Mouse (Mus musculus): ENCODE measurements around the gene Scaf1. TPM values are rescaled to one million over a fixed set of nuclear protein-coding genes. Genes with fewer than 3 reads are reported as not detected.
A peak's percentile ranks its signal among the peaks of the same experiment; 100 is the strongest.

Gene Scaf1
- total RNA-seq, 2 experiments from 2014 or later: 76.9 to 82.6 TPM

DNA sequence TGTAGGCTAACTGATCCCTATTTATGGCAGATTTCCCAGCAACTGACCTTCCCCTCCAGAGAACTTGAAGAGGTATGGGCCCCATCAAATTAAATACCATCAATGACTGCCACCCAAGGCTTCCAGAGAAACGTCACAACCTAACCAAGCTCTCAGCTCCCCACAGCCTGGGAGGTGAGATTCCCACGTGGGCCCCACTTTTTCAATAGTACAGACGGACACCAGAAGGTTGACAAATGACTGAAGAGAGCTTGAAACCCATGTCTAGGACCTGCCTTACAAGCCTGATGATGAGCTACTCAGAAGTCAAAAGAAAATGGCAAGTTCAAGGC, 31.4 kb downstream of the Scaf1 start:
- no peak for DNase-seq

DNA sequence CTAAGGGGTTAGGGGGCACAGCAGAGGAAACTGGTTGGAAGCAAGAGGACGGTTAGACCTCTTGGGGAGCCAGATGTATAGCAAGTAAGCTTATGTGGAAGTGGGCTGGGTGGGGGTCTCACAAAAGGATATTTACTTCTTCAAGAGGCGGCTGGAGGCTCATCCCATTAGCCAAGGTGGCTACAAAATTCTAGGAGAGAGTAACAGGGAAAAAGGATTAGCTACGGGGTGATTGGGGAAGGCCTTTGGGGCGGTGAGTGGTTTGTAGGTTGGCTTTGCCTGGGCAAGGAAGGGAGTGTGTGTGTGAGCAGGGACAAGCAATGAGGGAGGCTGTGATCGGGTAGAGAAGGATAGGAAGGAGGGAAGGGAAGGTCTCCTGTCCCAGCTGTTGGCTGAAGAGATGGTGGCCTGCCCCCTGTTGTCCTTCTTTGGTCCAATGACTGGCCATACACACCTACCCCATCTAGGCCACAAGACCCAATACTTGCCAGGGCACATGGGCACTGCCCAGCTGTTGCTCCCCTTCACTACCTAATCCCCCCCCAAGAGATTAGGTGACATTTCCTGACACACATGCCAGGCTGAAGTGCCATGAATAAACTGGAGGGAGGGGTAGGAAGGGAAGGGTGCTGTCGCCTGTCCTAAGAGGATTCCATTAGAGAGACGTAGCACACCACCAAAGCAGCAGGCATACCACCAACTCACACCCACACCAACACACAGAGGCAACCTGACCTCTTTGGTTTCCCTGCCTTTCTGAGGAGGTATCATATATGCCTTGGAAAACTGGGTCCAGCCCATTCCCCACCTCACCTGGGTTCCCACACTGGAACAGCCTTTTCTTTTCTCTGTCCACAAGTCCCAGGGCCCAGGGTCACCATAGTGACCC, 32.0 kb downstream of the Scaf1 start:
- DNase-seq: no peak

DNA sequence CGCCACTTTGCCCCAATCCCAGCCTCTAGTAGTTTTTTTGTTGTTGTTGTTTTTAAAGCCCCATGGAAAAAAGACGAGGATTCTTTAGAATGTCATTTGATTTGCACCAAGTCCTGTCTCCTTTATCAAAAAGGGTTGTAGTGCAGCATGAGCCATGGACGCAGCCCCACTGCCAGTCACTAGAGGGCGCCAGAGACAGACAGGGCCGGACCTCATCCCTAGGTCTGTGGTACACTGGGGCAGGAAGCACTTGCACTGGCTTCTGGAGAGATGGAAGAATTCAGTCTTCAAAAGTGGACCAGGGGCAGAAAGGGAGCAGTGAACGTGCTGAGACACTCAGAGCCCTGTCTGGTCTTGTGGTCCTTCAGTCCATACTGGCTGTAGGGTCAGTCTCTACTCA, 33.1 kb downstream of the Scaf1 start:
- peak; percentile 91 to 93 for DNase-seq

DNA sequence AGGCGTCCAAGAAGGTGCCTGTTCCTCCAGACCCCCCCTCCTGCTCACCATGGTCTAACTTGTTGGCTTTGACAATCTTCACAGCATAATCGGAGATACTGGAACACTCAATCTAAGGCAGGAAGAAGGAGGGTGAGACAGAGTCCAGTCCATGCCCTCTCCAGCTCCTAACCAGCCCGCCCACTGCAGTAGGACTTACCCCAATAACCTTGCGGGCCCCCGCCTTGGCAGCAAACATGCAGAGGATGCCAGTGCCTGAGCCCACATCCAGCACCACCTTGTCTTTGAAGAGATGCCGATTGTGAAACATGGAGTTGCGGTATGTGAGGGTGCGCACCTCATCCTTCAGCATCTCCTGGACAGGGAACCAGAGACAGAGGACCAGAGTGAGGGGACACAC, 34.6 kb downstream of the Scaf1 start:
- no peak for DNase-seq

DNA sequence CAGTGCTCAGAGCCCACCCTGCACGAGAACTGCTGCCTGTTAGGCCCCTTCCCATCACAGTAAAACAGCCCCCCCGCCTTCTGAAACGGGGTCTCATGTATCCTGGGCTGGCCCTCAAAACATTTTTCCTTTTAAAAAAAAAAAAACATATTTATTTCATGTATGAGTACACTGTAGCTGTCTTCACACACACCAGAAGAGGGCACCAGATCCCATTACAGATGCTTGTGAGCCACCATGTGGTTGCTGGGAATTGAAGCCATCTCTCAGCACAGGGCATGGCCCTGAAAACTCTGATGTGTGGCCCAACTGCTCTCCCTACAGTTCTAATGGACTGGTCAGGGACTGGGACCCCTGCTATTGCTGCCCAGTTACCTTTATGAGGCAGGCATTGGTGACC, 37.9 kb downstream of the Scaf1 start:
- DNase-seq: no peak

DNA sequence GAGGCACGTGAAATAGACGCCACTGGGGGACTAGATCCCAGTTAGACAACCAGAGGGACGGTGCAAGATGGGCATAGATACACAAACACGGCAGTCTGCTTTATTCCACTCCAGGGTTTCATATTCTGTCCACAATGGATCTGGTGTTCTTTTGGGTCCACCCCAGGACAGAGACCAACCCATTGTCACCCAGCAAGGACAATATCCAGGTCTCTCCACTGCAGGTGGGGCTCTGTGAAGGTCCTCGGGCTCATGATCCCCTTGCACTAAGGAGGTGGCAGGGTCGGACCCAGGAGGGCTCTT, 41.1 kb downstream of the Scaf1 start:
- DNase-seq: no peak

DNA sequence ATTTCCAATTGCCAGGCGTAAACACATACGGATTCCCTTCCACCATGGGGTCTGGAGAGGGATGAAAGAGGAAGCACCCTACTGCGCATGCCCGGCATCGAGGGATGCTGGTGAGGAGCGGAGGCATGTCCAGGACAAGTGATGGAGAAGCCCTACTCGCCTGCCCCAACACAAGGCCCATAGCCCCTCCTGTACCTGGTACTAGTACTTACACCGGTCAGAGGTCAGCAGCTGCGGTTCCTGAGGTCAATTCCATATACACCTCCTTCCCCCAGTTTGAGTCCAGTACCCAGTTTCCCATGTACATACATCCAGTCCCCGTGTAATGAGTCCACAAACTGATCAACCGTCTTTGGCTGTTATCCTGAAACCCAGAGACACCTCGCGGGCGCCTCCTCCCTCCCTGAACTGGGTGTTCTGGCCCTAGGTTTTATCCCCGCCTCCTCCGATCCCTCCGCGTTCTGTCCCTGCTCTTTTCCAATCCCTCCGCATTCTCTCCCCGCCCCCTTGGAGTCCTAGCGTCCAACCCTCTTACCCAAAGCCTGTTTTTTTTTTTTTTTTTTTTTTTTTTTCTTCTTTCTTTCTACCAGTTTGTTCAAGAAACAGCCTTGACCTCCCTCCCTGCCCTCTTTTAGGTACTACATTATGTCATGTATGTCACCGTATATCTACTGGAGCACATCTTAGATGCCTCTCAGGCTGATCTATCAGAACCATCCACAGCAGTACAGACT, 41.6 kb downstream of the Scaf1 start, which contains the start of gene Cpt1c:
Cpt1c (minus strand) TSS at position 469 of the 734 bp plus-strand sequence.
- DNase-seq: peak; percentile 81 to 86

DNA sequence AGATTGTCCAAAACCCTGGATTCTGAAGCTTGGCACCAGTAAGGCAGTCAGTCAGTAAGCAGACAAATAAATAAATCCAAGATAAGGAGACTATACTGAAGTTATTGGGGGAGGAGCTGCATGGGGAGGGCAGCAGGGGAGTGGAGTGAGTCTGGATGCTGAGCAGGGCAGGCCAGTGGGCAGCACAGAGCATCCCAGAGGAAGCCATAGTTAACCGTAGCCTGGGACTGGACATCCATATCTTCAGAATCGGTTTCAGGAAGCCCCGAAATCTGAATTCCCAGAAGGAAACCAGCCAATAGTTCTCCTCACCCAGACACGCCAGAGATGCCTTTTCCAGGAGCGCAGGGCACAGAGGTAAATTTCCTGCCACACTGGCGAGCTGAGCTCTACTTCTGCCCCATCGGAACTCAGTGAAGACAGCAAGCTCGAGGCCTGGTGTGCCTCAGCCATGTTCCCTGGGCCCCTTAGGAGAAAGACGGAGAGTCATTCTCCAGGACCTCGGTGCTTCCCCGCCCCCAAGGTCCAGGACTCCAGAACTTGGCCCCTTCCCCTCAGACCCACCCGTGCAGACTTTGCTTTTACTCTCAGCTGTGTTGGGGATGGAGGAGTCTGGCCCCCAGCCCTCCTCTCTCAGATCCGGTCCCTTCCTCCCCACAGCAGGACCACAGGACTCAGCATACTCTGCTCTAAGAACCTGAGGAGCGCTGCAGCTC, 42.6 kb downstream of the Scaf1 start:
- no peak for DNase-seq

DNA sequence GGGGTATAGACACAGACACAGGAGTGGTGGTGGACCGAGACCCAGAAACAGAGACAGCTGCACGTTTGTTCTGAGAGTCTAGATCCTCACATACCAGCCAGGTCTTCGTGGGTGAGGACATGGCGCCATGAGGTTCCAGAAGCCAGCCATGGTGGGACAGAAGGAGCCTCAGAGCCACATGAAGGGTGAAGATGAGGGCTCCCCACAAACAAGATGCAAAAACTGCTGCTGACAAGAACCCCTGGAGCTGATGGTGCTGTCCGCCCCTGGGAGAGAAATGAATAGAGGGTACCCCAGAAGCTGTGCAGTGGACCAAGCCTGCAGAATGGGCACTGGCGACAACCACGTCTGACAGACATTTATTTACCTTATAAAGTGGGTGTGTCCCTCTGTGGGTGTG, 45.0 kb downstream of the Scaf1 start:
- no peak for DNase-seq

DNA sequence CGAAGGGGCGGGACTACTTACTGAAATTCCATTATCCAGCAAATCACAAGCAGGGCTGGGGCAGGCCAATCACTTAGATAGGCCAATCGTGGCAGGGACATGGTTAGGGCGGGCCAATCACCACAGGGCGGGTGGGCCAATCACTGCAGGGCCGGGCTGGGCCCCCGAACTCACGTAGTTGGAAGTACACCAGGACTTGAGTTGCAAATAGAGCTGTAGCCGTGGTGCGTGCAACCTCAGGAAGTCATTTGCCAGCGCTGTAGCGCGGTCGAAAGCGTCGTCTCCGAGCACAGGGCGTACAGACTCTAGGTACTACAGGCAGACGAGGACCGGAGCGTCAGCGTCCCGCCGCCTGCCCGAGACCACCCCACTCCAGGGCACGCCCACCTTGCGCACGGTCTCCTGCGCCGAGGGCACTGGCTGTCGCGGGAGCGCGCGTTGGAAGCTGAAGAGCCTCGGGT, 45.9 kb downstream of the Scaf1 start:
- peak; percentile 83 to 88 for DNase-seq

DNA sequence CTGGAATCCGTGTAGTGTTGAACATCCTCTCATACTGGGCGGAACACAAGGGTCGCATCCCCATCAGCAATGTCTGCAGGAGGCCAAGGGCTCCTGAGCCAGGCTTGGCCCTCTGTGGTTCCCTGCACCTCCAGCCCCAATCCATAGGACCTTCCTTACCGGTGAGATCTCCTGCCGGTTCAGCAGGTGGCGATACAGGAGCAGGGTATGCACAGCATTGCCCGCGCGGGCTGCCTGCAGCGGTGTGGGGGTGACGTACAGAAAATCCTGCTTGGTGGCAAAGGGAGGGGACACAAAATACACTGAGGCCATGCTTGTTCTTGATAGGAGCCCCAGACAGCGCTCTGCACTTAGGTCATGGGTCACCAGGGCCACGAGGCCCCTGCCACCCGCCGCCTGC, 49.5 kb downstream of the Scaf1 start:
- DNase-seq: no peak

DNA sequence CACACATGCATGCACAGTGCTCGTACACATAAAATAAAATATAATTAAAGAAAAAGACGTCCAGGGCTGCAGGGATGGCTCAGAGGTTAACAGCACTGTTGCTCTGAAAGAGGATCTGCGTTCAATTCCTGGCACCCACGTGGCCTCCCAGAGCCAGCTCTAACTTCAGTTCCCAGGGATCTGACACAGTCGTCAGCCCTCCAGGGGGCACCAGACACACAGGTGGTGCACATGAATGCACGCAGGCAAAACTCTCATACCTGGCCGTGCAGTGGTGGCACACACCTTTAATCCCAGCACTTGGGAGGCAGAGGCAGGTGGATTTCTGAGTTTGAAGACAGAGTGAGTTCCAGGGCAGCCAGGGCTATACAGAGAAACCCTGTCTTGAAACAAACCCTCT, 50.2 kb downstream of the Scaf1 start:
- DNase-seq: no peak

DNA sequence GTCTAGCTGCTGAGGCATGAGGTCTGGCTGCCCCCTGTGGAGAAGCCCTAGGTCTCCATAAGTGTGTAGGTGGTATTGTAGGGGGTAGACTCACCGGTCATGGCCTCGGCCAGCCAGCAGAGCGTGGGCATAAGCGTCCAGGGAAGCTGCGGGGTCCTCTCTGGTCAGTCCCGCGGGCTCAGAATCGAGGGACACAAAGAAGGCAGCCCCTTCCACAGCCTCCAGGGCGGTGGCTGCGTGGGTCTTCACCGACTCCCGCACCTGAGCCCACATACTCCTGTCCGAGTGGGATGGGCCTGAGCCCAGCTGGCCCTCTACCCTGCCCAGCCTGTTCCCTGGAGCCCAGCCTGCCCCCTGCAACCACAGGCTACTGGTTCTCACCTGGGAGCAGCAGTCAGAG, 51.2 kb downstream of the Scaf1 start:
- DNase-seq: no peak

DNA sequence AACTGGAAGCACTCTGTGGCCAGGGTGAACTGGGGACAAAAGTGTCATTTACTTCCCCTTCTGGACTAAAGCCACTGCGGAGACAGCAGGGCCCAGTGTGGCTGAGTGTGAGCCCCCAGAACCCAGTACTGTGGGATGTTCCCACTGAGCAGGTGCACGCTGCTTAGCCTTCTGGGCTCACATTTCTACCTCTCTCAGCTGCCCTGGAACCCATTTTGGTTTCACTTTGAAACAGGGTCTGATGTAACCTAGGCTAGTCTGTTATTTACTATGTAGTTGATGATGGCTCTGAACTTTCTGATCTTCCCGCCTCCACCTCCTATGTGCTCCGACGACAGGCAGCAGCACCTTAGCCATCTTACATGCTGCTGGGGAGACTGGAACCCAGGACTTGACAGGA, 53.3 kb downstream of the Scaf1 start:
- no peak for DNase-seq

DNA sequence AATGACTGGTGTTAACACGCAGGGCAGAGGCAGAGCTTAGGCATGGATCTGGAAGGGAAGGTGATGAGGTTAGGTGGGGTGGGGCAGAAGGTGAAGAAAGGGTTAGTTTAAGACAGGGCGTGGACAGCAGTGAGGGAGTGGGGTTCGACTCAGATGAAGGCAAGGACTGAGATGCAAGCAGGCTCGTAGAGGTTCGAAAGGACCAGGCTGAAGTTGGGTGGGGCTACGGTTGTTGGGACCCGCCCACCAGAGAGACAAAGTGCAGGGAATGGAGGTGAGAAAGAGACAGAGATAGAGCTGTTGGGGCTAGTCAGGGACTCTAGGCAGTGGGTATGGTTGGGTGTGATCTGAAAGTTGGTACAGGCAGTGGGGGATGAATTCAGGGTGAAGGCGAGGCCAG, 53.8 kb downstream of the Scaf1 start:
- DNase-seq: no peak

DNA sequence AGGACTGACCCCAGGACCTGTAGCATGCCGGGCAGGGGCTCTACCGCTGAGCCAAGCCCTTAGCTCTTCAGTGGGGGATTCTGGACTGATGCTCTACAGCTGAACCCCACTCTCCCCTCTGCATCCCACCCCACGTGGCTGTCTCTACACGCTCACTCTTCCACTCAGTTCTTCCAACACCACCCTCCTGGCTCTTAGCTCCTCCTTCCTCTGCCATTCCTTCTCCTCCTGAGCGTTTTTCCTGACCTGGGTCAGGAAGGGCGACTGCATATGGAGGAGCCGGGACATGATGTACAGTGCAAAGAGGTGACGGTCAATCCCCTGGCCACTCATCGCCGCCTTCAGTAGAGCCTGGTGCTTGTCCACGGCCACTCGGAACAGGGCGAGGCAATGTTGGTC, 55.7 kb downstream of the Scaf1 start:
- DNase-seq: no peak

DNA sequence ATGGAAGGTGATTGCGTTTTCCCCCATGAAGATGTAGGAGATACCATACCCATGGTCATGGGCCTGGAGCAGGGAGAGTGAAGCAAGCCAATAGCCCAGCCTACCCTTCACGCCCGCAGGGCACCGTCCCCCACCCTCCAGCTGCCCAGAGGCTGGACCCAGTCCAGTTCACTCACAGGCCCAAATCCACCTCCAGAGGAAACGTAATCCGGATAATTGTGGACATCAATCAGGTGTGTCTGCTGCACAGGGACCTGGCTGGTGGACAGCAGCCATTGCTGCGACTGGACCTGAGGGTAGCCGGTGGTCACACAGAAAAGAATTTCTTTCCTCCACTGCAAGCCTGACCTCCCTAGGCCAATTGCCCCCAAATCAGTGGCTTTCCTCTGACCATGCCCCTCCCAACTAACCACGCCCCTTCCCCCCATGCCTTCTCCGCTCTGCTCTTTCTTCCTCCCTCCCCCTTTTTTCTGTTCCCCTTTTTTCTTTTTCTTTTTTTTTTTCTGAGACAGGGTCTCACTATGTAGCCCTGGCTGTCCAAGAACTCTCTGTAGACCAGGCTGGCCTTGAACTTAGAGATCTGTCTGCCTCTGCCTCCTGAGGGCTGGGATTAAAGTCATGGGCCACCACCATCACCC, 56.2 kb downstream of the Scaf1 start:
- DNase-seq: no peak

DNA sequence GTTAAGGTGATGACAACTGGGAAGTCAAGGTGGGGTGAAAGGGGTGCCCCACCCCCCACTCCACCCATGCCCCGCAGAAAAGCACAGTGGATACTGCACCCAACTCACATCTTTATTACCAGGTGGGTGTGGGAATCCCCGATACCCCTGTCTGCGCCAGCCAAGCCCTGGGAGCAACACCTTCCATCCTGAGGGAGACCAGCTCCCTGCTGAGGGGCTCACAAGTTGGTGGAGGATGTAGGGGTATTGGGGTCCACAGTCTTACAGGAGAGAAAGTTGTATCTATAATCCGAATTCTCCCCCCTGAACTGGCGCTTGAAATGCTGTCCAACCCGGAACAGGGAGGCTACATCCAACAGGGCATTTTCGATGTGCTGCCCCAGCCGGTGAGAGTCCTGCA, 56.9 kb downstream of the Scaf1 start:
- no peak for DNase-seq

DNA sequence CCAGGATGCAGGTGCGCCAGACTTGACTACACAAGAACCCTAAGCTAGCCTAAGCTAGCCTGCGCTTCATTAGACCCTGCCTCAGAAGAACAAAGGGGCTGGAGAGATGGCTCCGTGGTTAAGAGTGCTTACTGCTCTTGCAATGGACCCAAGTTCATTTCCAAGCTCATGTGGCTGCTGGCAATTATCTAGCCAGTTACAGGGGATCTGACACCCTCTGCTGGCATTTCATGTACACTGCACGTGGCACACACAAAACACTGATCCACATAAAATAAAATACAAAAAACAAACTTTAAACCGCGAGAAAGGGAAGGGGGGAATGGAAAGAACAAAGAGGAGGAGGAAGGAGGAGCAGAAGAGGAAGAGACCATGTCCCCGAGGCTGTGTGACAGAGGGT, 58.0 kb downstream of the Scaf1 start:
- DNase-seq: peak; percentile 52 to 67

DNA sequence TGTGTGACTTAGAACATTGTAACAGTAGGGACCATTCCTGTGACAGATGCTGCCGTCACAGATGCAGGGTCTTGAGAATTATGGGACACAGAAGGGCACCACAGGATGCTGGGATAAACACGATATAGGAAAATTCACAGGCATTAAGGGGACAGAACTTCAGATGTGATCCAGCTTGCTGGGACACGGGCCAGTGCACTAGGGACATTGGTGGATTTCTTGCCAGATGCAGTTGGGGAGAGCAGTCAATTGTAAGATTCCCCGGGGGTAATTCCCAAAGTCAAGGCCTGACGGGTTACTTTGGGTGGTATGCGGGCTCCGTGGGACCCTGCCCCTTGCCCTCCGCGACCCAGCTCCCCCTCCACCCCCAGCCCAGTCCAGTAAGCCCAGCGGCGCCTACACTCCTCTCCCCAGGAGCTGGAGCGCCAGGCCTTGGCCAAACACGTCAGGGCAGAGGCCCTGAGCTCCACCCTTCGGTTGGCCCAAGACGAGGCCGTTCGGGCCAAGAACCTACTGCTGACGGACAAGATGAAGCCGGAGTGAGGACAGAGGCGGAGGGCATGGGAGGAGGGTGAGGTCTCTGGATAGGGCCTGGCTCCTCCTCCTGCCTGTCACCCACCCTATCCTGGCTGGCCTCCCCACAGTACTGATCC, 58.9 kb downstream of the Scaf1 start:
- DNase-seq: no peak

DNA sequence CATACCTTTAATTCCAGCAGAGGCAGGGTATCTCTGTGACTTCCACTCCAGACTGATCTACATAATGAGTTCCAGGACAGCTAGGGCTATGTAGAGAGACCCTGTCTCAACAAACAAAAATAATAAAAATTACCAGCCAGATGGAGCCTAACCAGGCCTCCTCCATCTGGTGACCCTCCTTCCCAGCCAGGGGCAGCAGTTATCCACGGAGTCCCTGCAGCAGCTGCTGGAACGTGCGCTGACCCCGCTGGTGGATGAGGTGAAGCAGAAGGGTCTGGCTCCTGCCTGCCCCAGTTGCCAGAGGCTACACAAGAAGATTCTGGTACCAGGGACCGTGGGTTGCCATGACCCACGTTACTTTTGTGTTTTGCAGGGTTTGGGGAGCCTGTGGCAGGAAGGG, 59.9 kb downstream of the Scaf1 start:
- DNase-seq: no peak

DNA sequence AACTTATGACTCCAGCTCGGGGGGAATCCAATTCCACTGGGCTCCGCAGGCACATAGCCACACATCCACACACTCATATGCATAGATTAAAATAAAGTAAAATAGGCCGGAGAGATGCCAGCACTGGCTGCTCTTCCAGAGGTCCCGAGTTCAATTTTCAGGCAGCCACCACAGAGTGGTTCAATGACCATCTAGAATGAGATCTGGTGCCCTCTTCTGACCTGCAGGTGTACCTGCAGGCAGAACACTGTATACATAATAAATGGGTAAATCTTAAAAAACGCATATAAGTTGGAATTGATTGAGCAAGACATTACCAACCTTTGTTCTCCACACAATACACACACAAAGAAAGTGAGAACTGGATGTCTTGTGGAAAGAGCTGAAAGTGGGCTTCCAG, 60.5 kb downstream of the Scaf1 start:
- DNase-seq: peak in 1 of 2 experiments; percentile 44
